Mouse (Mus musculus) ZHBTc4 (cell line): ENCODE data around the gene AI837181.

Source experiments
- DNase-seq: peaks from one replicate; pipeline ENCODE4 v3.0.0-alpha.2; 2011; ENCODE audit warnings: low read depth, low spot score

Gene AI837181

GRCm38 (mm10) chr19:5471846-5472245 is 46.9 kb downstream of the AI837181 start:
- no peak for DNase-seq

GRCm38 (mm10) chr19:5472857-5473256 is 47.9 kb downstream of the AI837181 start:
- DNase-seq = no peak

GRCm38 (mm10) chr19:5473720-5474119 is 48.8 kb downstream of the AI837181 start, which contains the start of gene Efemp2:
Efemp2 (plus strand) TSS chr19:5473954.
- peak; percentile 91 for DNase-seq

- peak; percentile 49 for DNase-seq
Observed at GRCm38 (mm10) chr19:5474281-5475068, 49.5 kb downstream of the AI837181 start.

GRCm38 (mm10) chr19:5475069-5475714 is 50.2 kb downstream of the AI837181 start:
- no peak for DNase-seq
